Mouse (Mus musculus) olfactory bulb, adult 2 months (tissue): ENCODE measurements around the gene Ndufa6. TPM values are rescaled to one million over a fixed set of nuclear protein-coding genes. Genes with fewer than 3 reads are reported as not detected.
A peak's percentile ranks its signal among the peaks of the same experiment; 100 is the strongest.

ENCODE experiments used
- H3K27ac ChIP-seq: fragments of 200-500 bp; 2 replicates; pipeline ENCODE4 v1.5.1; 2012; ENCODE audit warnings: low read depth, low read length; ENCODE audit not compliant: insufficient read depth
- H3K4me1 ChIP-seq: fragments of 200-500 bp; 2 replicates; pipeline ENCODE4 v1.6.1; 2012; ENCODE audit warnings: low read length; ENCODE audit not compliant: control insufficient read depth, insufficient read depth
- H3K4me3 ChIP-seq: fragments of 200-500 bp; 2 replicates; pipeline ENCODE4 v1.5.1; 2012; ENCODE audit warnings: mild to moderate bottlenecking, low read depth, low read length, moderate library complexity; ENCODE audit not compliant: insufficient read depth
- CTCF ChIP-seq: fragments of 200-500 bp; IDR thresholded peaks from 2 replicates; pipeline ENCODE4 v1.5.1; 2012; ENCODE audit warnings: low read depth, mild to moderate bottlenecking, low read length, moderate library complexity; ENCODE audit not compliant: insufficient read depth
- POLR2A ChIP-seq: fragments of 200-500 bp; IDR thresholded peaks from 2 replicates; pipeline ENCODE4 v1.6.1; 2012; ENCODE audit warnings: mild to moderate bottlenecking, low read depth, low read length, moderate library complexity; ENCODE audit not compliant: insufficient read depth
- WGBS: fragments of 180-500 bp; shearing (Covaris S2); methylation state at CpG from one replicate; pipeline ENCODE4 v1.1.7; 2018; 5-methylcytosine and 5-hydroxymethylcytosine counted together
- polyA plus RNA-seq: library from polyadenylated mRNA; stranded (reverse); fragments of >200 nt; gene quantifications from 2 replicates; pipeline ENCODE4 v1.2.4, GENCODE M21; 2012; ENCODE audit warnings: low replicate concordance; ENCODE audit not compliant: missing spikeins, insufficient read depth, insufficient read length

The Ndufa6 gene
- polyA plus RNA-seq, 1 experiment = not detected

- 85% methylated on average over 6 of the region's 6 CpGs for WGBS
- Histone ChIP-seq H3K4me1 (peaks cover 21% of the 10 kb centered on the region), H3K4me3 (no peak overlapping the region), H3K27ac (no peak overlapping the region)
- TF ChIP-seq CTCF (no peak), POLR2A (no peak)
Measured at GRCm38 (mm10) chr15:82344971-82345370, 9.2 kb downstream of the Ndufa6 start.

DNA sequence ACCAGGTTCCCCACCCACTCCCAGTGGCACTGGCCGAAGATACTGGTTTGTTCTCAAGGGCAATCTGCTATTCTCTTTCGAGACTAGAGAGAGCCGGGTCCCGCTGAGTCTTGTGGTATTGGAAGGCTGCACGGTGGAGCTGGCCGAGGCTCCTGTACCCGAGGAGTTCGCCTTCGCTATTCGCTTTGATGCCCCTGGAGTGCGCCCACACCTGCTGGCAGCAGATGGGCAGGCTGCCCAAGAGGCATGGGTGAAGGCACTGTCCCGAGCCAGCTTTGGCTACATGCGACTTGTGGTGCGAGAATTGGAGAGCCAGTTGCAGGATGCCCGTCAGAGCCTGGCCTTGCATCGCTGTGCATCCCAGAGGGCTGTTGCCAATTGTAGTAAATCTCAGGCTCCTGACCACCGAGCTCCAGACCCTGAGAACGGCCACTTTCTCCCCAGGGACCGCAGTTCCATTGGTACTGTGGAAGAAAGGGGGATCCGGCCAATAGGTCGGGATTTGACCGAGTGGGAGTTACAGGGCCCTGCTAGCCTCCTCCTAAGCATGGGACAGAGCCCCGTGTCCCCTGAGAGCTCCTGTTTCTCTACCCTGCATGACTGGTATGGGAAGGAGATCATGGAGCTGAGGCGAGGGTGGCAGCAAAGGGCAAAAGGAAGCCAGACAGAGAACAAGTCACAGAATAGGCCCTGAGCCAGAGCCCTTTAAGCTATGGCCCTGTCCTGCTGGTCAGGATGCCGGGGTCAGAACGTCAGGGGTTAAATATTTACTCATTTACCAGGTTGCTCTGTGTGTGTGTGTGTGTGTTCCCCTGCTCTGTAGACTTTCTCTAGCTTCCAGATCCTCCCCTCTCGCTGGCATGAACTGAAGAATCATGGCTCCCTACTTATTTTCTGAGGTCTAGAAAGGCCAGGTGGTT is 10.5 kb downstream of the Ndufa6 start:
- Histone ChIP-seq H3K4me1 (peaks cover 23% of the 10 kb centered on the region), H3K27ac (no peak overlapping the region), H3K4me3 (no peak overlapping the region)
- no peak for TF ChIP-seq CTCF
- no peak for TF ChIP-seq POLR2A
- 87% methylated on average over 27 of the region's 27 CpGs for WGBS

DNA sequence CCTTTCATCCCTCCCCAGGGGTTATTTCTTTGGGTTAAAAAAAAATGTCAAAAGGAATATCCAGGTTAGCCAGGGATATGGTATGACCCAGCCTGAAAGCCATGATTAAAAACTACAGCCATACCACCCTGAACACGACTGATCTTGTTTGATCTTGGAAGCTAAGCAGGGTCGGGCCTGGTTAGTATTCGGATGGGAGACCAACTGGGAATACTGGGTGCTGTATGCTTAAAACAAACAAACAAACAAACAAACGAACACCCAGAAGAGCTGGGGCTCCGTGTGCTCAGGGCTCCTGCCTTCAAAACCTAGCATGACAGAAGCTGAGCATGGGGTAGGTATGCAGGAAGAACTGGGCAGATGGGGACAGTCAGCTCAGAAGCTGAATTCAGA is 11.6 kb downstream of the Ndufa6 start:
- Histone ChIP-seq H3K4me1 (peaks cover 24% of the 10 kb centered on the region), H3K4me3 (no peak overlapping the region), H3K27ac (no peak overlapping the region)
- no peak for TF ChIP-seq CTCF
- TF ChIP-seq POLR2A = no peak
- WGBS = 84% methylated on average over 5 of the region's 5 CpGs

GRCm38 (mm10) chr15:82341675-82342542 is 12.2 kb downstream of the Ndufa6 start:
- WGBS = 80% methylated on average over 15 of the region's 15 CpGs
- Histone ChIP-seq H3K27ac (no peak overlapping the region), H3K4me3 (no peak overlapping the region), H3K4me1 (peaks cover 23% of the 10 kb centered on the region)
- TF ChIP-seq CTCF (no peak), POLR2A (no peak)

- no peak overlapping the region for H3K27ac ChIP-seq
- no peak for TF ChIP-seq POLR2A
- TF ChIP-seq CTCF = no peak
- WGBS = 16% methylated on average over 40 of the region's 40 CpGs
- peaks cover 25% of the 10 kb centered on the region for H3K4me1 ChIP-seq
- H3K4me3 ChIP-seq = no peak overlapping the region
Measured at GRCm38 (mm10) chr15:82341036-82341501, 13.1 kb downstream of the Ndufa6 start.

- WGBS = 57% methylated on average over 21 of the region's 21 CpGs
- Histone ChIP-seq H3K4me3 (no peak overlapping the region), H3K27ac (no peak overlapping the region), H3K4me1 (peaks cover 25% of the 10 kb centered on the region)
- no peak for TF ChIP-seq CTCF
- no peak for TF ChIP-seq POLR2A
Measured at GRCm38 (mm10) chr15:82340414-82341035, 13.6 kb downstream of the Ndufa6 start.

- H3K4me3 ChIP-seq = no peak overlapping the region
- TF ChIP-seq CTCF (no peak), POLR2A (no peak)
- 71% methylated on average over 8 of the region's 8 CpGs for WGBS
- no peak overlapping the region for H3K27ac ChIP-seq
- H3K4me1 ChIP-seq = peaks cover 25% of the 10 kb centered on the region
Measured at GRCm38 (mm10) chr15:82339634-82340254, 14.4 kb downstream of the Ndufa6 start.

- peaks cover 25% of the 10 kb centered on the region for H3K4me1 ChIP-seq
- TF ChIP-seq CTCF (no peak), POLR2A (no peak)
- H3K4me3 ChIP-seq = peak overlapping the region; percentile 80
- peak overlapping the region; percentile 36; the same call in 1 of the 2 replicates for H3K27ac ChIP-seq
- WGBS = 44% methylated on average over 10 of the region's 10 CpGs
Measured at GRCm38 (mm10) chr15:82339150-82339549, 15.0 kb downstream of the Ndufa6 start.
